Mouse (Mus musculus): Measurements from ENCODE around the gene Fancf. TPM values are rescaled to one million over a fixed set of nuclear protein-coding genes. Genes with fewer than 3 reads are reported as not detected.

Gene Fancf
- total RNA-seq (2017), result 5.7 and 12.6 TPM in 2 replicates

DNA sequence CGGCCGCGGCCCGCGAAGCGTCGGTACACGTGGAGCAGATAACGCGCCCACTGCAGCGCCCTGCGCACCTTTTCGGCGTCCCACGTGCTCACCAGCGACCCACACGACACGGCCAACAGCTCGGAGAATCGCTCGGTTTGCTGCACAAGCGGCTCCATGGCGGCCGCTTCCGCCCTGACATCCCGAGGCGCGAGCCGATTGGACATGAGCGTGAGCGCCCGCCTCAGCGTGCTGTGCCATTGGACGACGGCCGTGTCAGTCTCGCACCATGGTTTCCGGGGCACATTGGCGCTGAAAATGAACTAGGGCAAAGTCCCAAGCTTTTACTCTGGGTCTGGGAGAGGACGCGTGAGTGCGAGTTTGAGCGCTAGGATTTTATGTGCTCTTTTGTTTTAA, at the start of gene Fancf:
Gene Fancf, minus strand, starts transcription at position 171 of the 396 bp plus-strand sequence.
- ATAC-seq (replicated peaks; ENCODE audit: low read depth, poor library complexity, severe bottlenecking), result peak; percentile 95

DNA sequence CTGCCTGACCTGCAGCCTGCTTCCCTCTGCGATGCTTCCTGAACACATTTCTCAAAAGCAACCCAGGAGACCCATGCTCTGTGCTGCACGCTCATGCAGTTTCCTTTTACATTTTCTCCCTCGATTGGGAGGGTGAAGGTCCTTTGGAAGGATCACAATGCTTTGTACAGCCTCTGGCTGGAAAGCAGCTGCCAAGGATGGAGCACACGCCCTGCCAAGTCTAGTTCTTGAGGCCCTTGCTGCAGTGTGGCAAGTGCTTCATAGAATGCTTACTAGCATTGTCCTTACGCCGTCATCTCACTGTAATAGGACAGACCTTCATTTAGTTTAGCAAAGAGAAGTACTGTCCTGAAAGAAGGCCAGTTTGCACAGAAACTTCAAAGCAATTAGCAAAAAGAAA, 37.0 kb upstream of the Fancf start:
- ATAC-seq (replicated peaks; ENCODE audit: low read depth, poor library complexity, severe bottlenecking), result no peak

DNA sequence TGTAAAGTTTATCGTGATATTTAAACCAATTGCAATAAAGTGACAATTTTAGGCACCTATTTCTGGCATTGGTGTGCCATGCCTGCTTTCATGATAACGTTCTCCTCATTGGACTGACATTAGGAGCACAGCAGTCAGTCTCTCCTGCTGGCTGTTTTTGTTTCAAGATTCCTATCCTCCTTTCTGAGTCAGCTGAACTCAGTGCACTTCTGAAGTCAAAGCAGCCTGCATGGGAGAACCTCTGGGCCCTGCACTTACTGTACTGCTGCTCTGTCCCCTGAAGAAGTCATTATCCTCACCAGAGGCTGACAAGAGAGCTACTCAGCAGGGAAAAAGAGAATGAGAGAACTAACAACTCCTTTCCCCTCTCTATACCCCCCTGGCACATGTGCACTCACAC, 32.9 kb upstream of the Fancf start:
- no peak for ATAC-seq (replicated peaks; ENCODE audit: low read depth, poor library complexity, severe bottlenecking)

DNA sequence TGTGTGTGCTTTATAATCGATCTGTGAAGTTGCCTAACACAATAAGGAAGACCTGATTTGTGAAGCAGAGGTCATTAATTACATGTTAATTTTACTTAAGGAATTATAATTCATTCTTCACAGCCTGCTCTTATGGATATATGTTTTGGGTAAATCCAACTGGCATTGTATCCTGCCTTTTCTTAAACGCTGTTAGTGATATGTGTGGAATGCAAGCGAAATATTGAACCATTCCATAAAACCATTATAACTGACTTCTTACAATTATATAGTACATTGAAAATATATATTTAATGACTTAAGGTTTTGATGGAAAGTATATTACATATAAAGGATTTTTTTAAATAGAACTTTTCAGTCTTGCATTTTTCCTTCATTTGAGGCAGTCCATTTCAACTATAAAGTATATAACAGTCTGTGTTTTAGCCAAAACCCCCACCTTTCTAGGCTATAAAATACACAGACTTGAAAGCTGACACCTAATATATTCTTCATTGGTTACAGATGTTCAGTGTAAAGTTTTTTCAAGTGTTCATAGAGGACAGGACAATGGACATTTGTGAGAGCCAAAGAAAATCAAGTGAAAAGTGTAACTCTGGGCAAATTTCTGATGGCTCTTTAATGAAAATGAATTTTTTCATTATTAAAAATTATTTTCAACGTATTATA, 32.2 kb upstream of the Fancf start:
- no peak for ATAC-seq (replicated peaks; ENCODE audit: low read depth, poor library complexity, severe bottlenecking)

DNA sequence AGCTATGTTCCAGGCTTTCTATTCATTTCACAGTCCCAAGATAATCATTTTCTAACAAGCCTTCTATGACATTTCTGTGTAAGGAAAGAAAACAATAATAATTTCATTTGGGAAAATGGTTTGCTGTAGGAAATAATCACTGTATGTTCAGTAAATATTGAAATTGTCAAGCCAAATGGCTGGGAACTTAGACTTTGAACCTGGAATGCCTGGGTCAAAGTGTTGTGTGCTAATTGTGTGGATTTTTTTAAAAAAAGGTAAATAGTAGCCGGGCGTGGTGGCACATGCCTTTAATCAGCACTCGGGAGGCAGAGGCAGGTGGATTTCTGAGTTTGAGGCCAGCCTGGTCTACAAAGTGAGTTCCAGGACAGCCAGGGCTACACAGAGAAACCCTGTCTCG, 30.9 kb upstream of the Fancf start:
- no peak for ATAC-seq (replicated peaks; ENCODE audit: low read depth, poor library complexity, severe bottlenecking)

DNA sequence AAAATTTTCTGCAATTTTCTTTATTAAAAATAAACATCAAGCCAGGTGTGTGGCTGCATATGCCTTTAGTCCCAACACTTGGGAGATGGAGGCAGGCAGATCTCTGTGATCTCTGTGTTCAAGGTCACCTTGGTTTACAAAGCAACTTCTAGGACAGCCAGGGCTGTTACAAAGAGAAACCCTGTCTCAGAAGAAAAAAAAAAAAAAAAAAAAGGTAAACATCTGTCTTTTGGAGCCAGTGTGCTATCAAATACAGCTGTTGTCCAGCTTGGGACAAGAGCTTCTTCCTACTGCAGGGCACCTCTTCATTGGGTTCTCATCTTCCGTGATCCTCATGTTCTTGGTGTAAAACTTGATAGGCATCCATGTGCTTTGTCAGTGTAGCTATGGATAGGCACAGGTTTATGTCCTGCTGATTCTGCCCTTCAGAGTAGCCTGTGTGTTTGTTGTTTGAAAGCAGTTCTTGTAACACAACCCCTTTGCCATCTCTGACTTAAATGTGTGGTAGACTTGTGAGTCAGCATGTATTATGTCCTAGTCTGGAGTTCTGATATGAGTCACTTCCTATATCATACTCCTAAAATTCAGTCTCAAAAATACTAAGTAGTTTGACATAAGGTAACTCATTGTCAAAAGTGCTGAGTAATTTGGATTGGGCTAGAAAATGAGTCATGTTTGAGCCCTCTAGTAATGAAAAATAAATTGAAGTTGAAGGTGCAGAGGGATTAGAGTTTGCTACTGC, 30.3 kb upstream of the Fancf start:
- no peak for ATAC-seq (replicated peaks; ENCODE audit: low read depth, poor library complexity, severe bottlenecking)

DNA sequence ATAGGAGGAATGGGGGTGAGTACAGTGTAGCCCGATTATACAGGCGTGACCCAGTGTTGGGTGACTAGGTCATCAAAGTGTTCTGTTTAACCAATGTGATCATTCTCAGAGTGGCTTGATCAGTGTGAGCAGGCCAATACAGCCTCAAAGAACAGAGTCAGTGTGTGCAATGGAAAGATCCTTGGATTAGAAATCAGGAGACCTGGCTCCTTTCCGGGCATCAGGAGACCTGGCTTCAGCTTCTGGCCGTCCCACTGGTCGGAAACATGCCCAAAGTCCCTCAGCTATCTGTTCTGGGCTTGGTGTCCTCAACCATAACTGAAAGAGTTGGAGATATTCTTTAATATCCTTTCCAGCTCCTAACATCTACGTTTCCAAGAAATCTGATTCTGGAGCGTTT, 27.5 kb upstream of the Fancf start:
- ATAC-seq (replicated peaks; ENCODE audit: low read depth, poor library complexity, severe bottlenecking), result no peak

DNA sequence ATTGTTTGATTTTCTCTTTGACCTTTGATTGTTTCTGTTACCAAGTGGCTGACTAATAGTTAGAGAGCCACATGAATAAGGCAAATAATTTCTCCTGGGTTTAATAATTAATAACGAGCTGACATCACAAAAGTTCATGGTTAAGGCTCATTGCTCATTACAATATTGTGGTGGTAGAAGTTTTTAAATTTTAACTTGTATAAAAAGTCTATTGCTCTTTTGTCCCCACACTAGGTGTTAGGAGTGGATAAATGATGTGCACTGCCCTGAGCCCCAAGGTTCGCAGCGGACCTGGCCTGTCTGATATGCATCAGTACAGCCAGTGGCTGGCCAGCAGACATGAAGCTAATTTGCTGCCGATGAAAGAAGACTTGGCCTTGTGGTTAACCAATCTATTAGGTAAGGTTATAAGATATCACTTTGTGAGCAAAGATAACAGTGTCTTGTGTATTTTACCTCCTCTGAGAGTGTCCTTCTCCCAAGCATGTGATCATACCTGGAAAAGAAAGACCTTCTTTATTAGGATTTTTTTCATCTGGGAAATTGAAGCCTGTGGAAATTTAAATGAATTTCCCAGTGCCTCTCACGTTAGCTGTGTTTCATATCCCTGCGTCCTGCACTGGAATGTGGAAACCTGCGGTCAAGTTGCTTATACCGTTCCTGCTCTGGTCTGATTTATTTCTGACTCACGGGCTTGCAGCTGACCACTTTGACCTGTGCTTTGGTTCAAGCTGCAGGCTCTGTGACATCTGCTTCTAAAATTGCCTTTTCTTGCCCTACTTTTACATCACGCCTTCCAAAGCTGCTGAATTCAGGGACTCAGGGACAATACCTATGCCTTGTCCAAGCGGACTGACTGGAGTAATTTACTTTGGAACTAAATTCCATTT, 25.9 kb upstream of the Fancf start:
- no peak for ATAC-seq (replicated peaks; ENCODE audit: low read depth, poor library complexity, severe bottlenecking)

DNA sequence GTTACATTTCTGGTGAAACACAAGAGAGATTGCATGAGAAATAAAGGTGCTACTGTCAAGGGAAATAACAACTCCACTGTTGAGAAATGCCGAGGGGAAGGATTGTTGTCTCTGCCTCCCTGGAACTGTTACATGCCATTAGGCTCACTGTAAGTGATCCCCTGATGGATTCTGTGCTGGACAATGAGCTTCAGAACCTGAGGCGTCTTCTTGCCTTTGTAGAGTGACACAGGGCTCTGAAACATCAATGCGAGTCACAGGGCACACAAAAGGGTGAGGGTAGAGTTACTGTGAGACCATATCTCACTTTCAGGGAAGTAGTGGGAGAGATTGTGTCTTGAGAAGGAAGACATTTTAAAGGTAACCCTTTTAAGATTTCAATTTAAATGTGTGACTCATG, 23.3 kb upstream of the Fancf start:
- ATAC-seq (replicated peaks; ENCODE audit: low read depth, poor library complexity, severe bottlenecking), result no peak

DNA sequence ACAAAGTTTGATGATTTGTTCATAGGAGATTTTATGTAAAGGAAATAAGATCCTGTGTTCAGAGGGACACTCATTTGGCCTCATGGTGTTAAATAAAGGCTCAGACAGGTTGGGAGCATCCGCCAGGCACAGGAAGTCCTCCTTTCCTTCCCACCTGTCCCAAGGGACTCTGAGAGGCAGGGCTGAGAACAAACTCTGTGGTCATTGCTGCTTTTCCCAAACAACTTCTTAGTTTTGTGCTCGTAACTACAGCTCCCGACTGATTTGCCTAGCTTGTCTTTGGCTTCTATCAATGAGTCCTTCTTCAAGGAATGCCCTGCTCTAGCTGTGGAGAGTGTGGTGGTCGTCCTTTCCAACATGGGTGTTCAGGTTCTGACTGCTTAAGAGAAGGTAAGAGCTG, 18.1 kb upstream of the Fancf start:
- no peak for ATAC-seq (replicated peaks; ENCODE audit: low read depth, poor library complexity, severe bottlenecking)

DNA sequence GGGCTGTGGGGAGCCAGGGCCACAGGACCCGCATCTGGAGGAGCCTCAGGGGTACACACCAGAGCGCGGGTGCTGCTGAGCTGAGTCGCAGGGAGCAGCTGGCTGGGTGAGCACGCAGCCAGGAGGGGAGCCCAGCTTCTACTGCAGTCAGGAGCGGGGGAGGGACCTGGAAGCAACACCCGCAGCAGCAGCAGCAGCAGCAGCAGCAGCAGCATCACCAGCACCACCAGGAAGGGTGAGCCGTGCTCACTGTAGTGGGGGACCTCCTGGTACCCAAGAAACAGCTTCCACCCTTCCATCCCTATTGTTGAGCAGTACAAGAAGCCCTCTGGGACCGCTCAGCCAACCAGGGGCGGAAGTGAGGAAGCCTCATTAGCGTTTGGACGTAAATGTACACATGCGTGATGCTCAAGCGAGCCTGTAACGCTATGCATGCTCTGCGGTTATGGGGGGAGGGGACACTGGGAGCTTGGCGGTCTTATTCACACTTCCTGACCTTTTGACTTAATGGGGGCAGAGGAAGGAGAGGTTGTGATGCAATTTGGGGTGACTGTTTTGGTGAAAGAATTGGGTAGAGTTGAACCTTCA, 17.2 kb upstream of the Fancf start:
- ATAC-seq (replicated peaks; ENCODE audit: low read depth, poor library complexity, severe bottlenecking), result peak; percentile 97

DNA sequence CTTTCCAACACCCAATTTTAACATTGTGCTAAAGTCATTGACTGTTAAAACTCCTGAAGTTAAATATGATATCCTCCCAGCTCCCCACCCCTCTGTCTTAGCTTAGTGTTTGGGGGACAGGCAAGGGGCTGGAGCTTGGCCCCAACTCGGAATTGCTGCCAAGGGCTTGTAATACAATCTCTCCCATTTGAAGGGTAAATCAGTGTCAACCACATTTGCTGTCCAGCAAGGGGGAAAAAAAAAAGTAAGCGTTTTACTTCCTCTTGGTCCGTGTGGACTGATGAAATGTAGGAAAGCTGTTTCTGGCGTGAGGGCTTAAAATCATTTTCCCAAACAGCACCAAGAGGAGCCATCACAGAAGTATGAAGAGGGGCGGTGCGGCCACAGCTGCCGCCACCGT, 16.7 kb upstream of the Fancf start:
- ATAC-seq (replicated peaks; ENCODE audit: low read depth, poor library complexity, severe bottlenecking), result no peak; the same call in 1 of the 2 replicates

DNA sequence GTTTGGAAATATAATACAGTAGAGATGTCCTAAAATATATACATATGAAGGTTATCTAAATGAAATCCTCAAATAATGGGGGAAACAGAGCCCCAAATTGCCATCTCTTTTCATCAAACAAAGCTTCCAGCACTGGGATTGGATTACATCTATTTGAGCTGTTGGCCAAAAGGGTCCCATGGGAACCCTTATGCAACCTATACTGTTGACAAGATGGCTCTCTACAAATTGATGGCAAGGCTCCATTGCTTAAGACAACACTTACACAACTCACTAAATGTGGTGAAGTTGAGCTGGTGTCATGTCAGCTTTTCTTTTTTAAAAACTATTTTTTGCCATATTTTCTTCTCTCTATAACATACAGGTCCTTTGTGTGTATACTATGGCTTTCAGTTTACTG, 14.2 kb upstream of the Fancf start:
- ATAC-seq (replicated peaks; ENCODE audit: low read depth, poor library complexity, severe bottlenecking), result no peak

DNA sequence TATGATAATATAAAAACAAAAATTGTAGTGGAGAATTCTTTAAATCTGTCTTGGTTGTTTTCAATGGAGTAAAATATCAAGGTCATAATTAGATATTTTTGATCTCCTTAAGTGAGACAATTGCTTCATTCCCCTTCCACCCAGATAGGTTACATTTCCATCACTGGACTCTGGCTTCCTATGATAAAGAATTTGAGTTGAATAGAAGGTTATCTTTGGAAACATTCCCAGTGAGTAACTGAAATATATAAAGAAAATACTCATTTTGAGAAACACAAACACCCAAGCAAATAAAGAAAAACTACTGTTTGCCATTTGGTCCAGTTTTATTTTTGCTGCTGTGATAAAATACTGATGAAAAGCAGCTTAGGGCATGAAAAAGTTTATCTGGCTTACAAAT, 10.5 kb upstream of the Fancf start:
- ATAC-seq (replicated peaks; ENCODE audit: low read depth, poor library complexity, severe bottlenecking), result no peak

DNA sequence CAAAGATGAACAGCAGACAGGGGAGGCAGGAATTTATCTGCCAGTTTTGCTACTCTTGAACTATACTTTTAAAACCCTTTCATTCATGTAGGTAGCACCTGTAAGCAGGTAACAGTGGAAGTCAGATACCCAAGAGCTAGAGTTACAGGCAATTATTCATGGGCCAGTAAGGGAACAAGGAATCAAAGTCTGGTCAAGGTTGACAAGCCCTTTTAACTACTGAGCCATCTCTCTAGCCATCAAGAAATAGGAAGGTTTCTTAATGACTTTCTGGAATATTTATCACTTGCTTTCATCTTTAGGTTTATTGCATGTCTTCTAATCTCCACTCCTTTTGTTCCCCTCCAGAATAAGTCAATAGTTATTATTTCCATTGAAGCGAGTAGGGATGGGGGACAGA, 10.0 kb upstream of the Fancf start:
- ATAC-seq (replicated peaks; ENCODE audit: low read depth, poor library complexity, severe bottlenecking), result no peak

DNA sequence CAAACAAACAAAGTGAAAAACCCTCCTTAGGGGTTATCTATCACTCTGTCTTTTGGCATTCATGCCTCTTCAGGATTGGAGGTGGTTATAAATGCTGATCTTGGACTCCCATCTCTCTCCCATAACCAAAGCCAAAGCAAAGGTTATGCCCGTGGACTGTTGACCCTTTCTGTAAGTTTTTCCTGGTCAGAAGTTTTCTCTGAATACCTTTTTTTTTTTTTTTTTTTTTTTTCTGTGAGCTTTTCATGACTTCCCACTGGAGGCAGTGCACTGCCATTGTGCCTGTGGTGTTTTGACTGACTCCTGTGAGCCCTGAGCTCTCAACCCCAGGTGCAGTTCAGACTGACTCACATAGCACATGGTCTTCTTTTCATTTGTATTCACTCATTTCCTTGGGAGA, 5.9 kb upstream of the Fancf start:
- no peak for ATAC-seq (replicated peaks; ENCODE audit: low read depth, poor library complexity, severe bottlenecking)

DNA sequence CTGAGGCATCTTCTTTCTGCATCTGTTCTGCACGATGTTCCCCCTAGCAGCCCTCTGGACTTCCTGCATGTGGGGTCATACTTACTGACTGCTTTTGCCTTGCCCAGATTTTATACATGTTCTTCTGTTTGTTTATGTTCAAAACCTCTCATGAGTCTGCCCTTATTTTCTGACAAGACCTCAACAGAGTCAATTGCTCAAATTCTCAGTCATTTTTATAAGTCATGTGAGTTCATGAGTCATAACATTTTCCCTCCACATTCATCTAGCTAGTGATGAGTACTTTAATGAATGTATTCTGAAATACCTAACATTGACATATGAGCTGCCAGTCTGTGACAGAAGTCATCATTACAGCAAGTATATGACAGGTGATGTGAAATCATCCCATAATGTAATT, 3.3 kb upstream of the Fancf start:
- ATAC-seq (replicated peaks; ENCODE audit: low read depth, poor library complexity, severe bottlenecking), result no peak

DNA sequence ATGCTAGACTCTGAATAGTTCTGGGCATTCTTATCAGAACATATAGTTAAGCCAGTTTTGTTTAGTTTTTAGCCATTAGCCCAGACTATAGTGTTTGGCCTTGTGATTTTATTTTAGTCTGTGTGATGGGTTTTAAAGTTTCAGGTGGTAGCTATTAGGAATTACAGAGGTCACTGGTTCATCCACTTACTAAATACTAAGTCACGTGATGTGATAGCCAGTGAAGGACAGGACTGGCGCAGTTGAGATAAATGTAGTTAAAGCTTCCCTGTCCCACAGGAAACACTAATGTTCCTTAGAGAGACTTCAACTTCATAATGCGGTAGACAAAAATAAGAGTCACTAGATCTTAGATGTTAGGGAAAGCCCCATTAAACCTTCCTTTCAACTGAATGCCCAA, 775 bp upstream of the Fancf start:
- no peak for ATAC-seq (replicated peaks; ENCODE audit: low read depth, poor library complexity, severe bottlenecking)

DNA sequence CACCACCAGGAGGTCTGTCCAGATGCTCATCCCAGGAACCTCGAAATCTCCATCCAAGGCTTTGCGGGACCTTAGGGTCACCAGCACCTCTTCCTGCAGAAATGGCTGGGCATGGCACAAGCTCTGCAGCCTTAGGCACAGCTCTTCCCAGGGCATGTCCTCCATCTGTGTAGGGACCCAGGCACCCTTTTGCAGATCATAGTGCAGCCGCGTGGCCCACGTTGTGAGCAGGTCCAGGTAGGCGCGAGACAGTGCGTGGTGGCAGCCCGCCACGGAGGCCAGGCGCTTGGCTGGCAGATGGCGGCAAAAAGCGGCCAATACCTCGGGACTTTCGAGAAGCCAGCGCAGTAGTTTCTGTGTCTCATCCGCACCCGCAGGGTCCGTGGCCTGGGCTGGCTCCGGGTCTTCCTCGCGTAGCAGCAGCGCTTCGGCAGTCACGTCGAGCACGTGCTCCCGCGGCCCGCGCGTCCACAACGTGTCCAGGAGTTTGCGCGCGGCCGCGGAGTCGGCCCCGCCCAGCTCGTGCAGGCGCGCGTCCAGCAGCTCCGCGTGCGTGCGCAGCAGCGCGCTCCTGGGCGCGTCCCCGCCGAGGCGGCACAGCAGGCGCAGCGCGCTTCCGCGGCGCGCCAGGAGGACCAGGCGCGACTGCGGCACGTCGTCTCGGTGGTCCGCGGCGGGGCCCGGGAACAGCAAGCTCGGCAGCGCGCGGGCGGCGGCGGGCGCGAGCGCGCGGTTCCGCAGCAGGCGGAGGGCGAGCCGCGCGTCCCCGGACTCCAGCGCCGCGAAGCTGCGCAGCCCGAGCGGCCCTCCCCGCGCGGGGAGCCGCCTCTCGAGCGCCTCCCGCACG, 594 bp downstream of the Fancf start, which contains the start of gene Gas2:
Gene Gas2, plus strand, starts transcription at position 766 of the 847 bp plus-strand sequence.
- peak; percentile 64 for ATAC-seq (replicated peaks; ENCODE audit: low read depth, poor library complexity, severe bottlenecking)
